Mouse (Mus musculus) urinary bladder, postnatal 36 days (tissue): ENCODE results near the gene Sin3a.

Experiments
- DNase-seq, 2 experiments: peaks; one replicate each; pipeline ENCODE4 v3.0.0; 2022; ENCODE audit warnings: low spot score in 2 of 2, mixed read lengths in 1 of 2

Sin3a gene

GRCm38 (mm10) chr9:57166173-57166572 lies 94.3 kb downstream of the Sin3a start:
- DNase-seq, result no peak

GRCm38 (mm10) chr9:57168411-57168810 lies 96.6 kb downstream of the Sin3a start:
- no peak for DNase-seq
